Mouse (Mus musculus) liver, adult 2 months (tissue): ENCODE results near the gene Clptm1.

Source experiments
- CTCF ChIP-seq: fragments of 200-500 bp; IDR thresholded peaks from 2 replicates; pipeline ENCODE4 v1.5.1; 2011; ENCODE audit warnings: low read depth, low read length, control low read depth
- POLR2A ChIP-seq: fragments of 200-500 bp; IDR thresholded peaks from 2 replicates; pipeline ENCODE4 v1.6.1; 2011; ENCODE audit warnings: low read length, control low read depth; ENCODE audit not compliant: insufficient read depth; ENCODE audit errors: extremely low read depth

GRCm38 (mm10) chr7:19671511-19671910, 6.7 kb upstream of the Clptm1 start:
- TF ChIP-seq CTCF = no peak
- no peak for TF ChIP-seq POLR2A
